Mouse (Mus musculus) NIH3T3 (cell line): ENCODE data around the gene Arcn1.
"Not testable (repeated sequence)": the region's sequence is repeated elsewhere in the genome, so short reads cannot be mapped to it uniquely, and the experiment has no call there.

Experiments
- DNase-seq: peaks from one replicate; pipeline ENCODE4 v3.0.0-alpha.2; 2012; ENCODE audit warnings: low read depth

Arcn1 gene

GRCm38 (mm10) chr9:44767101-44768028 lies at the start of gene Arcn1, which contains the start of gene Ift46:
Arcn1 (minus strand) TSS chr9:44767845.
Ift46 (plus strand) TSS chr9:44767908.
- DNase-seq, result peak; percentile 93

DNA sequence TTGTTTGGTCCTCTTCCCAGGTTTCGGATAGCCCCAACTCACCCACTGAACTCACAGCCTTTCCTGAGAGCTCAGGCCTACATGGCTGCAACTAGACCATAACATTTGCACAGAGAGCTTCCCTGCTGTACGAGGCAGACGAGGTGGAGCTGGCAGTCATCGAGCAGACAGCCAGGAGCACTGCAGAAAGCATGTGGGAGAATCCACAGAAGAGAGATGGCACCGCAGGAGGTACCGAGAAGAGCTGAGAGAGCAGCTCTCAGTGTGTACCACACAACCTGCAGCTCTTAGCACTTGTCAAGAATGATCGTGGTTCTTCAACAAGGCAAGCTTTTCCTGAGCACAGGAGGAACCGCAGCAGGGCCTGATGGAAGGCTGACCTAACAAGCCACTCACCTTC lies 46.5 kb upstream of the Arcn1 start:
- DNase-seq, result no peak

DNA sequence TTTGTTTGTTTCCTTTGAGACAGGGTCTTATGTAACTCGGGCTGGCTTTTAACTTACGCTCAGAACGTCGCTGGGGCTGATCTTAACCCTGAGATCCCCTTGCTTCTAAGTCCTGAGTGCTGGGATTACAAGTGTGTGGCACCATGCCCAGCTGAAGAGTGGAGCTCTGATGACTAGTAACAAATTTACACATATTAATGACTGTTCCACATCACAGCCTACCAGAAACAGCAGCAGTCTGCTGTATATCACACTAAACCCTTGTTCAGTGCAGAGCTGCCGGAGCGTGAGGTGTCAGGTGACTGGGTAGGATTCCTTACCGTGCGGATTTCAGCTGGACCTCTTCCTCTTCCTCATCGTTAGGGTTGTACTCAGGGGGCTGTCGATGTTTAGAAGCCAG lies 42.7 kb upstream of the Arcn1 start:
- DNase-seq, result no peak

- DNase-seq, result no peak
Observed at GRCm38 (mm10) chr9:44807778-44808177, 40.1 kb upstream of the Arcn1 start.

GRCm38 (mm10) chr9:44807141-44807540 lies 39.5 kb upstream of the Arcn1 start:
- DNase-seq, result no peak

DNA sequence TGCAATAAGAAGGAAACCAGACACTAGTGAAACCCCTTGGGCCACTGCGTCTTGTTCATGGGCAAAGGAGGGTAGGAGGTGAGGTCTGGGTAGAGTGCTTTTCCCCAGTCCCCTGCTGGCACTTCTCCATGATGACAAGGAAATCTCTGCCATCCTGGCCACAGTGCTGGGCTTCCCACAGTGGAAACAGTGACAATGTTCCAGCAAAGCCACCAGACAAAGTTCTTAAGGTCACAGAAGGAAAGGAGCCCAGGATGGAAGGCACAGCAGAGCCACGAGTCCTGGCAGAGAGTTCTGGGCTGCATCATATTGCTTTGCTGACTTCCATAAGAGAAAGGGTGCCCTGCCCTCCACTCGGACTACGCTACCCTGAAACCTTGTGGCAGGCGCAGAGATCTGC lies 37.9 kb upstream of the Arcn1 start:
- DNase-seq, result no peak

DNA sequence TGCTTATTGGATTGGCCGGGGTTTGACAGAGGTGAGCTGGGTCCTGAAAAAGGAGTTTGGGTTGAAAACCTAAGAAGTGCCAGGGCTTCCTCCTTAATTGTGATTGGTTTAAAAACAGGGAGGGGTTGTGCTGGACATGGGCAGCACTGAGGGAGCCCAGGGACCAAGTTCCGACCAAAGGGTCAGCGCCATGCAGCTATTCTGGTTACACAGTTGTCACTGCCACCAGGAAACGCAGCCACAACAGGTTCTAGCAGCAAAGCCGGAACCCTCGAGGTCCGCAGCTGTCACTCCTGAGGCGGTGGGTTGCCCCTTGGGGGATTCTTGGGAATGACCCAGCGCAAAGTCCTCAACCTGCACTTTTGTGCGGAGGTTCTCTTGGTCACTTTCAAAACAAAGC lies 37.0 kb upstream of the Arcn1 start:
- DNase-seq, result no peak

DNA sequence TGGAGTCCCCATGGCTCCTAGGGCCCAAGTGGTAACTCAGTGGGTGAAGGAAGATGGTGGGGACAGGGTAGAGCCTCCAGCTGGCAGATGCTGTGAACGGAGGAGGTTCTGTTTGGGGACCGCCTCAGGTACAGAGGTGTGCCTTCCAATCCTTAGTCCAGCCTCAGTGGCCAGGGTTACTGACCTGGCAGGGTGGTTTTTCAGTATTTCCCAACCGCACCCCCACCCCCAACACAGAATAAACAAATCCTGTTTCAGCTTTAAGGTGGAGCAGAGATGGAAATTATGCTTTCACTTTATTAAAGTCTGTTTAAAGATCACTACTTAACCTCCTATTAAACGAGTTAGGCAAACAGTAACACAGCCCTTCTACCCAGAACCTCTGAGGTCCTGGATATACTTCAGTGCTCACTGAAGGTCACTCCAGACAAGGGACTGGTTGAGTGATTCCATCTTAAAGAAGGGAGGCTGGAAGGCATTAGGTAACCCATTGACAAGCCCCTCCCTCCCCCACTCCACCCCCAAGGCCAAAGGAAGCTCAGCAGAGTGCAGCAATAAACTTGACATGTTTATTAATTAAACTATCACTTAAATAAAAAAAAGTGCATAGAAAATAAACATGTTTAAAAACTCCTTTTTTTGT lies 35.3 kb upstream of the Arcn1 start, which contains the start of gene Ttc36:
Gene Ttc36 (minus strand): TSS at position 265 of the 643 bp plus-strand sequence.
- peak; percentile 11 for DNase-seq

DNA sequence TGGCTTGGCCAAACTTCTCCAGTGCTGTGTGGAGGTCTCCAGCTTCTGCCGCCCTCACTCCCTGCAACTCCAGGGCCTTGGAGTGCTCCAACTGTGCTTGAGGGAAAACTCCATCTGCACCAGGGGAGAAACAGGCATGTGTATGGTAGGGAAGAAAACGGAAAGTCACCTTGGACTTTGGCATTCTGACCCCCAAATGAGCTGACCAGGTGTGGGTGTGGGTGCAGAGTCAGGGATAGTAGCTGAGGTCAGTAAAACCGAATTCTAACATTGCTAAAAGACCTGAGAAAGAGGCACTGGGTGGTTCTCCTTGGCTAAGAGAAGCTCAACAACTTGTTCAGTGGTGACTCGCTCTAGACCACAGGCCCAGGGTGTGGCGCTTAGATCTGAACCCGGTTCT lies 34.0 kb upstream of the Arcn1 start:
- peak; percentile 46 for DNase-seq

DNA sequence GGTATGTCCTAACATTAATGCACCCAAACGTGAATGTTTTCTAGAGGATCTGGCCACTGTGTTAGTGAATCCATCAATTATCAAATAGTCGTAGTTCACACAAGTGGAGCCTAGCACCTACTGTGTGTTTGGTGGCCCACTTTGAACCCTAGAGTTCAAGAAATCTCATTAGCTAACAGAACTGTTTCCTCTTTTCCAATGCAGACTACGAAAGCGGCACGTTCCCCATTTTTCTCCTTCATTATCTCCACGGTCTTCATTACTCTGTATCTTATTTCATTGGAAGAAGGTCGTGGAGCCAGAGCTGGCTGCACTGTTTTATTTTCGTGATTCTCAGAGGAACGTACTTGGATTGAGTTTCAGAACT lies 32.3 kb upstream of the Arcn1 start:
- no peak for DNase-seq

DNA sequence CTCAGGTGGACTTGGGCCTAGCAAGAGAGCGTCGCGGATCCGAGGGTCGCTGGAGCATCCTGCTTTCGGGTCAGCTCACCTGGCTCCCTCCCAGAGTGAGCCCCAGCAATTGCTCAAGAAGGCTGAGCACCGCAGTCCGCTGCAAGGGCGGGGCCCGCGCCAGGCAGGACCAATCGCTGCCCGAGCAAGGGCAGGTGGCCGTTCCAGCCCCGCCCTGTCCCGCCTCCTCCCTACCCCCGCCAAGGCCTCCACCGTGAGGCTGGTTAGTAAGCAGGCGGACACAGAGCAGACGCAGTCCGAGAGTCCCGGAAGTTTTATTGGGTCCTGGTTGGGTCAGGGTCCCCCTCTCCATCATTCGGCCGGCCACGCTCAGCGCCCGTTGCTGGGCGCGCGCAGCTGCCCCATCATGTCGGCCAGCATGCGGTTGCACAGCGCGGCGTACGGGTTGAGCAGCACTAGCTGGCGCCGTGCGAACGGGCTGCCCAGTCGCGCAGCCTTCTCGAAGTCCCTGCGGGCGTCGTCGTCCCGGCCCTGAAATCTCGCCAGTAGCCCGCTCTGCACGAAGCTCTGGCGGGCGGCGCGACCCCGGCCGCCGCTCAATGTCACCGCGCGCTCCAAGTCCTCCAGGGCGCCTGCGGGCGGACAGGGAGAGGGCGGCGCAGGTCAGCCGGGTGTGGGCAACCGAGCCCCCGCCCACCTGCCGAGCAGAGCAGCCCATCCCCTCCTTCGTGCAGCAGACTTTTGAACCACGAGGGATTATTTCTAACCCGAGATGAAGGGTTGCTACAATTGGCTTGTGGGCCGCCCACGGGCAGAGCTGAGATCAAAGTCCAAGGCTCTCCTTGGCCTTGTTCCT lies 31.7 kb upstream of the Arcn1 start, which contains the start of gene Tmem25:
Gene Tmem25 (minus strand): TSS at position 206 of the 856 bp plus-strand sequence.
- DNase-seq, result no peak

GRCm38 (mm10) chr9:44798298-44798697 lies 30.7 kb upstream of the Arcn1 start:
- DNase-seq, result no peak

GRCm38 (mm10) chr9:44792842-44793241 lies 25.2 kb upstream of the Arcn1 start:
- DNase-seq, result peak; percentile 58

GRCm38 (mm10) chr9:44772750-44773651 lies 5.4 kb upstream of the Arcn1 start:
- peak; percentile 97 for DNase-seq

- DNase-seq, result no peak
Observed at GRCm38 (mm10) chr9:44772392-44772749, 4.7 kb upstream of the Arcn1 start.

GRCm38 (mm10) chr9:44771376-44771775 lies 3.7 kb upstream of the Arcn1 start:
- no peak for DNase-seq

- DNase-seq, result not testable (repeated sequence)
Observed at GRCm38 (mm10) chr9:44768029-44768394, 367 bp upstream of the Arcn1 start.

DNA sequence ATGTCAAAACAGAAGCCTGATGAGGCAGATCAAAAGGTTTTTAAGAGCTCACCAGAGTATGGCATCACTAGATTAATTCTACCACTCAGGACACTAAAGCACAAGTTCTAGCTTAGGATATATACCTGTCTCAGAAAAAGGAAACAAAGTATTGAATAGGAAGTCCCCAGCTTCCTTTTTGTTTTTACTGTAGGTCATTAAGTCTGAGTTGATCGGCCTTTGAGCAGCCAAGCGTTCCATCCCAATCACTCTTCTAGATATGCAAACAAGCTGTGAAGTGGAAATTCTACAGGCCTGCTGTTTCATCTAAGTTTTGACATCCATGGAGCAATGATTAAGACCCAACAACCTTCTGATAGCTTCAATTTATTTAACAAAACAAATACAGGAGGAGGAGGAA lies 6.8 kb downstream of the Arcn1 start:
- no peak for DNase-seq

DNA sequence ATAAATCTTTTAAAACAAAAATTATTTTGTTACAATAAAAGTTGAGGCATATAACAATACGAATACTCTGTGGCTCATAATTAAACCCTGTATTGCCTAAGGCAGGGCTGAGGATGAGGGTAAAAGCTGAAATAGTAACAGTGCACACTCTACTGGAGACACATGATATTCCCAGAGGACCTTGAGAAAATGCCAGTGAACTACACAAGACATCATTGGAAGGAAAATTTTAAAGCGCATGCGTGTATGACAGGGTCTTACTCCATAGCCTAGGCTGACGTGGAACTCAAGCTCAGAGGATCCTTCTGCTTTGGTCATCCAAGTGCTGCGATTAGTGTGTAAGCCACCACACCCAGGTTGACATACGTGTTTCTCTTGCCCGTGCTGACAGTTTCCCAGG lies 19.2 kb downstream of the Arcn1 start:
- DNase-seq, result peak; percentile 26

DNA sequence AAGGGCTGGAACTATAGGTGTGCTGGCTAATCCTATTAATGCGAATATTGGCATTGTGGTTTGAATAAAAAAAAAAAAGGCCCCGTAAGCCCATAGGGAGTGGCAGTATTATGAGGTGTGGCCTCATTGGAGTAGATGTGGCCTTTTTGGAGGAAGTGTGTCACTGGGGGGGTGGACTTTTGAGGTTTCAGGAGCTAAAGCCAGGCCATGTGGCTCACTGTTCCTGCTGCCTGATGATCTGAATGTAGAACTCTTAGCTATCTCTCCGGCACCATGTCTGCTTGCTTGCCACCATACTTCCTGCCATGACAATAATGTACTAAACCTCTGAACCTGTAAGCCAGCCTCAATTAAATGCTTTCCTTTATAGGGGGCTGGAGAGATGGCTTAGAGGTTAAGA lies 20.3 kb downstream of the Arcn1 start:
- DNase-seq, result no peak

- DNase-seq, result no peak
Observed at GRCm38 (mm10) chr9:44746666-44747065, 21.0 kb downstream of the Arcn1 start.
